Mouse (Mus musculus): ENCODE results near the gene Ranbp9.

Ranbp9 gene

GRCm38 (mm10) chr13:43370063-43370462 lies 111.0 kb downstream of the Ranbp9 start:
- DNase-seq (ENCODE audit: low read depth, low spot score): no peak

- DNase-seq (ENCODE audit: low read depth, low spot score): no peak
These were observed 115.3 kb downstream of the Ranbp9 start for GRCm38 (mm10) chr13:43365825-43366184.

DNA sequence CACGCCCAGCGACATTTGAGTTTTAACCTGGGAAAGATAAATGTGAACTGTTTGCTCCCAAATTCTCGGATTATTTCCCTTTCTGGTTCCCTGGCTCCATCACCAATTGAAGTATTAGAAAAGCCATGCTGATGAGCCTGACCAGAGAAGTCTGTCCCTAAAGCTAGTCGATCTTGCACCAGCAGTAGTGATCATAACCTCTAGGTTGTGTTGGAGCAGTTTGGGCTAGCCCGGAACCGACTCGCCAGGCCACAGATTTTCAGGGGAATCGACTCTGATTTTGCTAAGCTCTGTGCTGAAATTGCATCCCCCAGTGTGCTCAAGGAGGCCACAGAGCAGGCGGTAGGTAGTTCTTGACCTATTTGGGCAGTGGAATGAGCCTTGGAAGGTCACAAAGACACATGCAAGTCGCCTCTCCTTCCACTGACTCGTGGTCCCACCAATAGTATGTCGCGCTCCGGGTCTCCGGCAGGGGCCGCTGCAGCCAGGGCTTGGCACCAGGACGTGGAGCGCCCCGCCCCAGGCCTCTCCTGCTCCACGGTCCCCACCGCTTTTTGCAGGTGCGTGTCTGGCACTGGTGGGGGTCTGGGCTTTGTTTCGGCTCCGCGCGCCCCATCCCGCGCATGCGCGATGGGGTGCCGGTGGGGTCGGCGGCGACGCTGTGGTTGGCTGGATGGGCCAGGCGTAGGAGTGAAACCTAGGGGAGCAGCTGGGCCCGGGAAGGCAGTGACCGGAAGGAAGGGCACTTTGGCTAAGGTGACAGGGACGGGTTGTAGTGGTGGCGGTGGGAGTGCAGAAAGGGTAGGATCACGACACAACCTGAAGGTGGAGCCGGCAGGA lies 115.9 kb downstream of the Ranbp9 start, which contains the start of gene Sirt5:
Sirt5 (plus strand) TSS at position 512 of the 840 bp plus-strand sequence.
- peak; percentile 93 for DNase-seq (ENCODE audit: low read depth, low spot score)

DNA sequence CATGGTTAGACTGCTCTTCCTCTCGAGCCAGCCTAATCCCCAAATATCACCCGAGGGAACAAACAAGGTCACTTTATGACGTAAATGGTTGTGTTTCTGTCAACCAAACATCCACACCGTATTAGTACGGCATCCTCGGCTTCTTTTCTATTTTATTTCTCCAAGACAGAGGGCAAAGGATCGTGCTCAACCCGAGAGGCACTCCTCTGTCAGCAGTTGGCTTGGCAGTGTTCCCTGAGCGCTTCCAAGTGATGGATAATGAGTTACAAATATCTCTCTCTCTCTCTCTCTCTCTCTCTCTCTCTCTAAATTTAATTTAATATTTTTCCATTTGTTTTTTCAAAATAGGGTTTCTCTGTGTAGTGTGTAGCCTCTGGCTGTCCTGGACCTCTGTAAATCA lies 118.7 kb downstream of the Ranbp9 start:
- no peak for DNase-seq (ENCODE audit: low read depth, low spot score)

DNA sequence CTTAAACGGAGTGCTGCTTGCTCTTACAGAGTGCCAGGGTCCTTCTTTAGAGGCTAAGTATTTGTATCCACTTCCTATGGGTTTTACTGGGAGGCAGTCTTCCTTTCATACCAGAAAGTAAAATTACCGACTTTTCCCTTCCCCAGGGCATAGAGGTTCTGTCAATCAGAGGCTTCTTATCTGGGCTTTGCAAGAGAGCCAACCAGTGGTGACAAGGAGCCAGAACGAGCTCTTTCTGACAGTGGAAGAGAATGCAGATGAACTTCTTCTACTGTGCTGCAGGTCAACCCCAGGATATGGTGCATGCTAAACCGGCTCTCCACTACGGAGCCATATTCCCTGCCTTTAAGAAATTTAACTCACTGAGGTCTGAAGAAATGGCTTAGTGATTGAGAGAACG lies 120.5 kb downstream of the Ranbp9 start:
- no peak for DNase-seq (ENCODE audit: low read depth, low spot score)

DNA sequence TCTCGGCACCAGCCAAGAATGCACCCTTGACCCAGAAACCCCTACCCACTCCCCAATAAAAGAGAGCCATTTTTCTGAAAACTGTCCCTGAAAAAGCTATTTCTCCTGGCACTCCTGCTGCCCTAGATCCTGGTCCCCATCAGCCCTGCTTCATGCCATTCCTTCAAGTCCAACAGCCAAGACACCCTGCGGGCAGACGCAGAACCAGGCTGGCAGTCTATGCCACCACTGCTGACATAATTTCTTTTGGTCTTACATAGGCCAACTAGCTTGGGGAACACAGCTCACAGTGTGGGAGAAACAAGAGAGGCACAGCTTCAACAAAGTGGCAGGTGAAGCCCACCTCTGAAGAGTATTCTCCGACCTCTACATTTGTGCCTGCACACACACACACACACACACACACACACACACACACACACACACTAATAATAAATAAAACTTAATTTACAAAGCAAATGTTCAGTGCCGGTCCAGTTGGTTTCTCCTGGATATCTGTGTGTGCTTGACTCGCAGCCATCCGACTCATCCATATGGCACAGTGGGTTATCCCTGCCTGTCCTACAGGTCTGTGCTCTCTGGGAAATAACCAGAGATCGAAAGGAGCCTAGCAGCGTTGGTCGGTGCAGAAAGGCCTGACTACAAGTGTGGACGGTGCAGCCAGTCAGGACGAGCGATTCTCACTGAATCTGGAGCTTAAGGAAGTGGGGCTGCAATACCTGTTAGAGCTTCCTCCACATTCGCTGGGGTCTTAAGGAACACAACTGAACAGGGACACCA lies 124.5 kb downstream of the Ranbp9 start:
- DNase-seq (ENCODE audit: low read depth, low spot score): no peak

DNA sequence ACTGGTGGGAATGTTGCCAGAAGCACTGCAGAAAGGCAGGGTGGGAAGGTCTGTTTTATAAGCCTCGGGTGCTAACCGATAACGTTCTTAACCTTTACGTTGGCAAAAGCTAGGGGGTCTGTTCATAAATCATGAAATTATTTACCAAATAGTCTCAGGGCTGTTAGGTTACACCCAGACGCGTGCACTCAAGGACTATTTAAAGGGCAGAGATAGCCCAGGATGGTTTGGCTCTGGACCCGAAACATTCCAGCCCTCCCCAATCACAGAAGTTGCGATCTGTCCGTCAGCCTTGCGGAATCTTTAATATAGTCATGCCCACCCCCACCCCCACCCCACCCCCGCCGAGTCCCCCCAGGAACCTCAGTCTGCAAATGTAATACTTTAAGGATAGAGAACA lies 126.7 kb downstream of the Ranbp9 start:
- no peak for DNase-seq (ENCODE audit: low read depth, low spot score)

GRCm38 (mm10) chr13:43353356-43353755 lies 127.7 kb downstream of the Ranbp9 start:
- no peak for DNase-seq (ENCODE audit: low read depth, low spot score)

All from CD4-positive, CD25-positive, alpha-beta regulatory T cell, adult 2 months (primary cell).